Mouse (Mus musculus): Measurements from ENCODE around the gene Tnfaip2.

DNA sequence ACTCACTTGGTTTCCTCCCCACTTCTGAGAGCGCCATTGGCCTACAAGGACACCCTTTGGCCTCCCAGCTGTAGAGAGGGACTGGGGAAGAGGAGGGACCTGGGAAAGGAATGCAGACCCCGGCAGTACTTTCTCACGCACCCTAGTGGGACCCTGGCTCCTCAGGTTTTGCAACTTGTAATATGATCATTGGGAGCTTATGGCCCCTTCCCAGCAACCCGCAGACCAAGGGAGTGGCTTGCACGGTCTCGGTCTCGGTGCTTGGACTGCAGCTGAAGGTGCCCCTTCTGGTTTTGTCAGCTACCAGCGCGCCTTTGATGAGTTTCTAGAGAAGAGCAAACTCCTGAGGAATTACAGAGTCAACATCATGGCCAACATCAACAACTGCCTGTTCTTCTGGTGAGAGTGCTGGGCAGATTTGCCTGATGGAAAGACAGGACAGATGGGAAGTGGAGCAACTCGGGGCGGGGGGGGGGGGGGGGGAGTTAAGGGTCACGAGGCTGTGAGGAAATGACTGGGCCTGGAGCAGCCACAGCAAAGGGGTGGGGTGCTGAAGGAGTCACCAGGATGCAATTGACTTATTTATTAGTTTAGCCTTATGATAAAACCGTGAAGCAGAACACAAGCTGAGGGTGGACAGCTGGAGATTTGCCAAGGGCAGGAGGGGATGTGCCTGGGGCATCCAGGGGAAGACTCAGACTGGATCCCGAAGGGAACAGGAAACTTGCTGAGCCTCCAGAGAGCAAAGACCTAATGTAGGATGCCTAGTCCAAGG is 6.8 kb downstream of the Tnfaip2 start:
- TF ChIP-seq CTCF (IDR thresholded peaks at IDR 0.05; ENCODE audit: low read depth), result no peak
- TF ChIP-seq EP300 (IDR thresholded peaks at IDR 0.05; ENCODE audit: low read depth), result no peak

Measured in liver, postnatal 0 days (tissue).